Mouse (Mus musculus) urinary bladder, postnatal 10 days (tissue): ENCODE data around the gene Vmn1r116.
"Not testable (repeated sequence)": the region's sequence is repeated elsewhere in the genome, so short reads cannot be mapped to it uniquely, and the experiment has no call there.

Experiments
- DNase-seq: peaks from one replicate; pipeline ENCODE4 v3.0.0; 2022; ENCODE audit warnings: low spot score

Vmn1r116 gene

DNA sequence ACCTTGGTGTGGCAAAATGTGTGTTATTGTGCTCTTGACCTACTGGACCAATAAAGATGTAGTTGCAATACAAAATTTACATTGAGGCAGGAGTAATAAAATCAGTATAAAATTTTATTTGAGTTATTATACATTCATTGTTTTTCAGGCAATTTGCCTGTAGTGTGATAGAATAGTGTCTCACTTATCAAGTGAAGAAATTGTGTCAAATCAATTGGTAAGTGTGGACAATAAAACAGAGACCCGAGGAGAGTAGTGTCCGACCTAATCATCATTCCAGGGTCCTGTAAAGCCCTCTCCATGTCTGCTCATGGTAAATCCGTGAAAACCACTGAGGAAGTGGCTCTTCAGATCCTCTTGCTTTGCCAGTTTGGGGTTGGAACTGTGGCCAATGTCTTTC, at the start of gene Vmn1r116:
Gene Vmn1r116, plus strand, starts transcription at position 301 of the 400 bp plus-strand sequence.
- not testable (repeated sequence) for DNase-seq

DNA sequence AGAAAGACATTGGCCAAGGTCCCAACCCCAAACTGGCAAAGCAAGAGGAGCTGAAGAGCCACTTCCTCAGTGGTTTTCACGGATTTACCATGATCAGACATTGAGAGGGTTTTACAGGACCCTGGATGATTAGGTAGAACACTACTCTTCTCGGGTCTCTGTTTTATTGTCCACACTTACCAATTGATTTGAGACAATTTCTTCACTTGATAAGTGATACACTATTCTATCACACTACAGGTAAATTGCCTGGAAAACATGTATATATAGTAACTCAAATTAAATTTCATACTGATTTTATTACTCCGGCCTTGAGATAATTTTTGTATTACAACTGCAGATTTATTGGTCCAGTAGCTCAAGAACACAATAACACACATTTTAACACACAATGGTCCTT, 27.2 kb upstream of the Vmn1r116 start, which contains the start of gene Vmn1r115:
Gene Vmn1r115, minus strand, starts transcription at position 101 of the 400 bp plus-strand sequence.
- DNase-seq = not testable (repeated sequence)

DNA sequence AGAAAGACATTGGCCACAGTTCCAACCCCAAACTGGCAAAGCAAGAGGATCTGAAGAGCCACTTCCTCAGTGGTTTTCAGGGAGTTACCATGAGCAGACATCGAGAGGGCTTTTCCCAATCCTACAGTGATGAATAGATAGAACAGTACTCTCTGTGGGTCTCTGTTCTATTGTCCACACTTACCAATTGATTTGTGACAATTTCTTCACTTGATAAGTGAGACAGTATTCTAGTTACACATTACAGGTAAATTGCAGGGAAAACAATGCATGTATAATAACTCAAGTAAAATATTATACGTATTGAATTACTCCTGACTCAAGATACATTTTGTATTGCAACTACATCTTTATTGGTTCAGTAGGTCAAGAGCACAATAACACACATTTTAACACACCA, 12.0 kb downstream of the Vmn1r116 start, which contains the start of gene Vmn1r117:
Gene Vmn1r117, minus strand, starts transcription at position 101 of the 400 bp plus-strand sequence.
- not testable (repeated sequence) for DNase-seq

DNA sequence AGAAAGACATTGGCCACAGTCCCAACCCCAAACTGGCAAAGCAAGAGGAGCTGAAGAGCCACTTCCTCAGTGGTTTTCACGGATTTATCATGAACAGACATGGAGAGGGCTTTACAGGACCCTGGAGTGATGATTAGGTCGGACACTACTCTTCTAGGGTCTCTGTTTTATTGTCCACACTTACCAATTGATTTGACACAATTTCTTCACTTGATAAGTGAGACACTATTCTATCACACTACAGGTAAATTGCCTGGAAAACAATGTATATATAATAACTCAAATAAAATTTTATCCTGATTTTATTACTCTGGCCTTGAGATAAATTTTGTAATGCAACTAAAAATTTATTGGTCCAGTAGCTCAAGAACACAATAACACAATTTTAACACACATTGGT, 40.2 kb downstream of the Vmn1r116 start, which contains the start of gene Vmn1r118:
Gene Vmn1r118, minus strand, starts transcription at position 101 of the 400 bp plus-strand sequence.
- DNase-seq = not testable (repeated sequence)
